Mouse (Mus musculus) bone marrow macrophage, adult 2 months (primary cell): Measurements from ENCODE around the gene Atp6ap1l.

Experiments used
- CTCF ChIP-seq: IDR thresholded peaks from 2 replicates; pipeline ENCODE4 v1.5.1; 2012; ENCODE audit warnings: low read depth, mild to moderate bottlenecking, low read length, moderate library complexity
- POLR2A ChIP-seq: IDR thresholded peaks from 2 replicates; pipeline ENCODE4 v1.6.1; 2012; ENCODE audit warnings: mild to moderate bottlenecking, low read depth, low read length, borderline replicate concordance

DNA sequence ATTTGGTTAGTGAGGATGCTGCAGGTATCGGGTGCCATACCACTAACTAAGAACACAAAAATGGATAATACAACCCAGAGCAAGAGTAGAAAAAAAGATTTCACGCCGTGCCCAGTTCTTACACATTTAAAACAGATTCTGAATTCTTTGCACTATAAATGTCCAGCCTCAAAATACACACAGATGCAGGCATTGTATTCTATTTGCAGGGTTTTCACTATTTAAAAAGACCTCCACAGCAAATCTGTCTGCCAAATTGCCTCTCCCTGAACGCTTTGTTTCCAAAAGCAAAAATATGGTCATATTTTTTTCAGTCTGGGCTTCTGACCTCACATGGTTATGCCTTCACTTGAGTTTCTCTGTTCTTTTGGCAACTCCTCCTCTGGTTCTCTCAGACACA, 10.3 kb downstream of the Atp6ap1l start:
- no peak for TF ChIP-seq CTCF
- TF ChIP-seq POLR2A = no peak
